Mouse (Mus musculus) embryonic facial prominence, embryonic 12.5 days (tissue): Measurements from ENCODE around the gene Sec14l1. TPM values are rescaled to one million over a fixed set of nuclear protein-coding genes. Genes with fewer than 3 reads are reported as not detected.

ENCODE experiments used
- ATAC-seq: fragments of 200-750 bp; cut with Nextera tagmentation; 2 replicates; pipeline ENCODE4 v1.8.0; 2017; ENCODE audit not compliant: insufficient number of reproducible peaks, insufficient read depth, low FRiP score, low TSS enrichment
- H3K27ac ChIP-seq: fragments of 300-500 bp; sonication (generic); 2 replicates; pipeline ENCODE4 v1.5.1; 2016; ENCODE audit warnings: mild to moderate bottlenecking
- H3K27me3 ChIP-seq: fragments of 300-500 bp; sonication (generic); 2 replicates; pipeline ENCODE4 v1.6.1; 2016; ENCODE audit warnings: mild to moderate bottlenecking, moderate library complexity
- H3K36me3 ChIP-seq: fragments of 300-500 bp; sonication (generic); 2 replicates; pipeline ENCODE4 v1.6.1; 2016; ENCODE audit warnings: mild to moderate bottlenecking
- H3K4me1 ChIP-seq: fragments of 300-500 bp; sonication (generic); 2 replicates; pipeline ENCODE4 v1.6.1; 2016
- H3K4me2 ChIP-seq: fragments of 300-500 bp; sonication (generic); replicated peaks from 2 replicates; pipeline ENCODE4 v1.6.1; 2016; ENCODE audit warnings: mild to moderate bottlenecking, moderate library complexity
- H3K4me3 ChIP-seq: fragments of 300-500 bp; sonication (generic); 2 replicates; pipeline ENCODE4 v1.5.1; 2016; ENCODE audit warnings: mild to moderate bottlenecking
- H3K9ac ChIP-seq: fragments of 300-500 bp; sonication (generic); 2 replicates; pipeline ENCODE4 v1.6.1; 2016; ENCODE audit warnings: mild to moderate bottlenecking, moderate library complexity
- H3K9me3 ChIP-seq: fragments of 300-500 bp; sonication (generic); 2 replicates; pipeline ENCODE4 v1.6.1; 2016; ENCODE audit warnings: mild to moderate bottlenecking, moderate library complexity
- WGBS: fragments of 180-500 bp; shearing (Covaris S2); methylation state at CpG from one replicate; pipeline ENCODE4 v1.1.7; 2016; 5-methylcytosine and 5-hydroxymethylcytosine counted together
- polyA plus RNA-seq: library from polyadenylated mRNA; unstranded; fragments of >200 nt; fragmentation: Nextera tagmentation; extraction: Ambion mirVana; gene quantifications from 2 replicates; pipeline ENCODE4 v1.2.1, GENCODE M21; 2016

The Sec14l1 gene
- polyA plus RNA-seq, 1 experiment from 2014 or later = 55.6 TPM

- H3K9me3 ChIP-seq = no peaks in the 10 kb centered on the region
- ATAC-seq = no peak
- no peak overlapping the region for H3K9ac ChIP-seq
- no peak overlapping the region for H3K27ac ChIP-seq
- no peak overlapping the region for H3K4me3 ChIP-seq
- 78% methylated on average over 14 of the region's 14 CpGs for WGBS
- H3K27me3 ChIP-seq = no peaks in the 10 kb centered on the region
- no peaks in the 10 kb centered on the region for H3K36me3 ChIP-seq
- peaks cover 19% of the 10 kb centered on the region for H3K4me1 ChIP-seq
- no peak overlapping the region for H3K4me2 ChIP-seq
Measured at GRCm38 (mm10) chr11:117101925-117102717, 12.8 kb upstream of the Sec14l1 start.

GRCm38 (mm10) chr11:117103523-117103922 is 11.4 kb upstream of the Sec14l1 start:
- H3K4me2 ChIP-seq = no peak overlapping the region
- no peak overlapping the region for H3K4me3 ChIP-seq
- 86% methylated on average over 10 of the region's 10 CpGs for WGBS

GRCm38 (mm10) chr11:117104044-117104757 is 10.8 kb upstream of the Sec14l1 start:
- no peak overlapping the region for H3K27ac ChIP-seq
- H3K4me3 ChIP-seq = no peak overlapping the region
- WGBS = 83% methylated on average over 10 of the region's 10 CpGs
- H3K27me3 ChIP-seq = no peaks in the 10 kb centered on the region
- no peaks in the 10 kb centered on the region for H3K36me3 ChIP-seq
- H3K4me2 ChIP-seq = no peak overlapping the region
- H3K9ac ChIP-seq = no peak overlapping the region
- no peaks in the 10 kb centered on the region for H3K9me3 ChIP-seq
- H3K4me1 ChIP-seq = peaks cover 22% of the 10 kb centered on the region
- no peak for ATAC-seq

More at GRCm38 (mm10) chr11:117103523-117103922, 11.4 kb upstream of the Sec14l1 start:
- Histone ChIP-seq H3K9ac (no peak overlapping the region), H3K9me3 (no peaks in the 10 kb centered on the region), H3K4me1 (peaks cover 19% of the 10 kb centered on the region), H3K36me3 (no peaks in the 10 kb centered on the region), H3K27me3 (no peaks in the 10 kb centered on the region), H3K27ac (no peak overlapping the region)
- no peak for ATAC-seq

GRCm38 (mm10) chr11:117105315-117105714 is 9.7 kb upstream of the Sec14l1 start:
- Histone ChIP-seq H3K9me3 (no peaks in the 10 kb centered on the region), H3K4me3 (no peak overlapping the region), H3K9ac (no peak overlapping the region), H3K27ac (no peak overlapping the region), H3K4me2 (no peak overlapping the region), H3K36me3 (no peaks in the 10 kb centered on the region), H3K27me3 (no peaks in the 10 kb centered on the region), H3K4me1 (peaks cover 29% of the 10 kb centered on the region)
- no peak for ATAC-seq
- WGBS = 46% methylated on average over 3 of the region's 3 CpGs

GRCm38 (mm10) chr11:117105850-117106249 is 9.1 kb upstream of the Sec14l1 start:
- no peak for ATAC-seq
- H3K9me3 ChIP-seq = no peaks in the 10 kb centered on the region
- WGBS = 84% methylated on average over 7 of the region's 7 CpGs
- H3K4me1 ChIP-seq = peaks cover 29% of the 10 kb centered on the region
- H3K4me2 ChIP-seq = no peak overlapping the region
- no peak overlapping the region for H3K9ac ChIP-seq
- H3K4me3 ChIP-seq = no peak overlapping the region
- no peaks in the 10 kb centered on the region for H3K27me3 ChIP-seq
- no peak overlapping the region for H3K27ac ChIP-seq
- no peaks in the 10 kb centered on the region for H3K36me3 ChIP-seq

- H3K9ac ChIP-seq = no peak overlapping the region
- H3K4me3 ChIP-seq = no peak overlapping the region
- no peaks in the 10 kb centered on the region for H3K36me3 ChIP-seq
- H3K4me2 ChIP-seq = no peak overlapping the region
- no peaks in the 10 kb centered on the region for H3K27me3 ChIP-seq
- peak overlapping the region; percentile 71 for H3K27ac ChIP-seq
- H3K9me3 ChIP-seq = no peaks in the 10 kb centered on the region
- peaks cover 29% of the 10 kb centered on the region for H3K4me1 ChIP-seq
- WGBS = 20% methylated on average over 13 of the region's 13 CpGs
- 0 out of 2 replicates have a peak, but pooled peaks have one; percentile 49 for ATAC-seq
Measured at GRCm38 (mm10) chr11:117106633-117107334, 8.2 kb upstream of the Sec14l1 start.

- H3K4me2 ChIP-seq = no peak overlapping the region
- no peak for ATAC-seq
- peaks cover 33% of the 10 kb centered on the region for H3K4me1 ChIP-seq
- H3K27ac ChIP-seq = 0 out of 2 replicates have a peak overlapping the region, but pooled peaks have one; percentile 74
- H3K9me3 ChIP-seq = no peaks in the 10 kb centered on the region
- whole genome bisulfite sequencing = 84% methylated on average over 2 of the region's 2 CpGs
- H3K36me3 ChIP-seq = no peaks in the 10 kb centered on the region
- H3K9ac ChIP-seq = no peak overlapping the region
- H3K4me3 ChIP-seq = no peak overlapping the region
- no peaks in the 10 kb centered on the region for H3K27me3 ChIP-seq
Measured at GRCm38 (mm10) chr11:117107837-117108236, 7.1 kb upstream of the Sec14l1 start.

- no peaks in the 10 kb centered on the region for H3K27me3 ChIP-seq
- no peaks in the 10 kb centered on the region for H3K36me3 ChIP-seq
- peak overlapping the region; percentile 74 for H3K27ac ChIP-seq
- H3K4me3 ChIP-seq = no peak overlapping the region
- ATAC-seq = no peak
- no peak overlapping the region for H3K4me2 ChIP-seq
- no peak overlapping the region for H3K9ac ChIP-seq
- H3K9me3 ChIP-seq = no peaks in the 10 kb centered on the region
- peaks cover 36% of the 10 kb centered on the region for H3K4me1 ChIP-seq
- 54% methylated on average over 9 of the region's 9 CpGs for WGBS
Measured at GRCm38 (mm10) chr11:117108595-117108994, 6.4 kb upstream of the Sec14l1 start.

- WGBS = 87% methylated on average over 12 of the region's 12 CpGs
- H3K27ac ChIP-seq = peak overlapping the region; percentile 74
- H3K4me2 ChIP-seq = no peak overlapping the region
- H3K36me3 ChIP-seq = no peaks in the 10 kb centered on the region
- no peaks in the 10 kb centered on the region for H3K9me3 ChIP-seq
- no peak overlapping the region for H3K9ac ChIP-seq
- H3K4me3 ChIP-seq = no peak overlapping the region
- no peaks in the 10 kb centered on the region for H3K27me3 ChIP-seq
- peaks cover 41% of the 10 kb centered on the region for H3K4me1 ChIP-seq
- no peak for ATAC-seq
Measured at GRCm38 (mm10) chr11:117109179-117109954, 5.6 kb upstream of the Sec14l1 start.

GRCm38 (mm10) chr11:117111967-117112648 is 2.9 kb upstream of the Sec14l1 start:
- Histone ChIP-seq H3K27me3 (no peaks in the 10 kb centered on the region), H3K27ac (no peak overlapping the region), H3K9ac (no peak overlapping the region), H3K36me3 (no peaks in the 10 kb centered on the region), H3K9me3 (no peaks in the 10 kb centered on the region), H3K4me2 (no peak overlapping the region), H3K4me3 (no peak overlapping the region), H3K4me1 (peaks cover 45% of the 10 kb centered on the region)
- whole genome bisulfite sequencing = 84% methylated on average over 11 of the region's 11 CpGs
- ATAC-seq = no peak
